Mouse (Mus musculus): ENCODE measurements around the gene Armc6. TPM values are rescaled to one million over a fixed set of nuclear protein-coding genes. Genes with fewer than 3 reads are reported as not detected.

The Armc6 gene
- 1 to 10 TPM; 6.8 to 7.3 TPM for total RNA-seq (2021)
- long read RNA-seq, experiment 1, partial matches to known transcripts = 0 of 10 reads
- long read RNA-seq, experiment 1, other reads (novel, unspliced or antisense) = 6 of 10 reads
- long read RNA-seq, experiment 2, partial matches to known transcripts = 0 of 4 reads
- long read RNA-seq, experiment 2, other reads (novel, unspliced or antisense) = 1 of 4 reads

GRCm38 (mm10) chr8:70234080-70234780 is at the start of gene Armc6, which contains the start of gene Sugp2:
Gene Armc6 (minus strand): TSS chr8:70234466.
Gene Sugp2 (plus strand): TSS chr8:70234226.
- intact Hi-C loops (cut with DNase I) = loop anchor here (5.0 kb wide), 1 partner anchor 37 kb away; no protein-coding TSS in a partner anchor
- DNase-seq = peak; percentile 89 to 93

GRCm38 (mm10) chr8:70283136-70284077 is 49.1 kb upstream of the Armc6 start:
- peak in 1 of 2 experiments; percentile 31 for DNase-seq
- intact Hi-C loops (cut with DNase I) = no loop called here

GRCm38 (mm10) chr8:70282603-70283135 is 48.4 kb upstream of the Armc6 start, which contains the start of gene Homer3:
Gene Homer3 (plus strand): TSS chr8:70282827.
- DNase-seq = peak; percentile 85 to 92
- intact Hi-C loops (cut with DNase I) = no loop called here

- intact Hi-C loops (cut with DNase I) = no loop called here
- DNase-seq = no peak
Measured at GRCm38 (mm10) chr8:70281001-70281400, 46.7 kb upstream of the Armc6 start.

GRCm38 (mm10) chr8:70279266-70279665 is 45.0 kb upstream of the Armc6 start:
- intact Hi-C loops (cut with DNase I) = no loop called here
- no peak for DNase-seq

- DNase-seq = no peak
- intact Hi-C loops (cut with DNase I) = no loop called here
Measured at GRCm38 (mm10) chr8:70278175-70278574, 43.9 kb upstream of the Armc6 start.

GRCm38 (mm10) chr8:70276476-70276875 is 42.2 kb upstream of the Armc6 start:
- DNase-seq = no peak
- intact Hi-C loops (cut with DNase I) = no loop called here

GRCm38 (mm10) chr8:70274350-70274749 is 40.1 kb upstream of the Armc6 start:
- DNase-seq = no peak
- intact Hi-C loops (cut with DNase I) = no loop called here

GRCm38 (mm10) chr8:70272949-70273348 is 38.7 kb upstream of the Armc6 start:
- intact Hi-C loops (cut with DNase I) = no loop called here
- no peak for DNase-seq

GRCm38 (mm10) chr8:70268799-70269565 is 34.7 kb upstream of the Armc6 start:
- intact Hi-C loops (cut with DNase I) = no loop called here

GRCm38 (mm10) chr8:70268311-70268710 is 34.0 kb upstream of the Armc6 start:
- intact Hi-C loops (cut with DNase I) = no loop called here
- no peak for DNase-seq

More at GRCm38 (mm10) chr8:70268799-70269565, 34.7 kb upstream of the Armc6 start:
- DNase-seq = no peak

GRCm38 (mm10) chr8:70267674-70268073 is 33.4 kb upstream of the Armc6 start:
- intact Hi-C loops (cut with DNase I) = no loop called here
- no peak for DNase-seq

GRCm38 (mm10) chr8:70259043-70259442 is 24.8 kb upstream of the Armc6 start:
- no peak for DNase-seq
- intact Hi-C loops (cut with DNase I) = no loop called here

GRCm38 (mm10) chr8:70258600-70258999 is 24.3 kb upstream of the Armc6 start:
- intact Hi-C loops (cut with DNase I) = no loop called here
- DNase-seq = no peak

- no peak for DNase-seq
- intact Hi-C loops (cut with DNase I) = no loop called here
Measured at GRCm38 (mm10) chr8:70257456-70257855, 23.2 kb upstream of the Armc6 start.

- DNase-seq = no peak
- intact Hi-C loops (cut with DNase I) = no loop called here
Measured at GRCm38 (mm10) chr8:70254628-70255027, 20.4 kb upstream of the Armc6 start.

- no peak for DNase-seq
- intact Hi-C loops (cut with DNase I) = no loop called here
Measured at GRCm38 (mm10) chr8:70247841-70248240, 13.6 kb upstream of the Armc6 start.

GRCm38 (mm10) chr8:70246622-70247021 is 12.4 kb upstream of the Armc6 start:
- intact Hi-C loops (cut with DNase I) = no loop called here
- DNase-seq = no peak

- no peak for DNase-seq
- intact Hi-C loops (cut with DNase I) = no loop called here
Measured at GRCm38 (mm10) chr8:70240642-70241041, 6.4 kb upstream of the Armc6 start.

GRCm38 (mm10) chr8:70237842-70238241 is 3.6 kb upstream of the Armc6 start:
- intact Hi-C loops (cut with DNase I) = no loop called here
- no peak for DNase-seq
